Mouse (Mus musculus) liver, embryonic 15.5 days (tissue): Measurements from ENCODE around the gene Eps8l1. TPM values are rescaled to one million over a fixed set of nuclear protein-coding genes. Genes with fewer than 3 reads are reported as not detected.
A peak's percentile ranks its signal among the peaks of the same experiment; 100 is the strongest.

Experiments
- ATAC-seq: fragments of 200-750 bp; cut with Nextera tagmentation; 2 replicates; pipeline ENCODE4 v1.8.0; 2017; ENCODE audit warnings: moderate number of reproducible peaks, mild to moderate bottlenecking, moderate library complexity; ENCODE audit not compliant: insufficient read depth
- H3K27ac ChIP-seq: fragments of 300-500 bp; sonication (generic); replicated peaks from 2 replicates; pipeline ENCODE4 v1.5.1; 2015; ENCODE audit warnings: mild to moderate bottlenecking, inconsistent platforms
- H3K27me3 ChIP-seq: fragments of 300-500 bp; sonication (generic); 2 replicates; pipeline ENCODE4 v1.6.1; 2015; ENCODE audit warnings: mild to moderate bottlenecking, inconsistent platforms
- H3K36me3 ChIP-seq: fragments of 300-500 bp; sonication (generic); replicated peaks from 2 replicates; pipeline ENCODE4 v1.6.1; 2015; ENCODE audit warnings: moderate library complexity, mild to moderate bottlenecking, inconsistent platforms
- H3K4me1 ChIP-seq: fragments of 300-500 bp; sonication (generic); replicated peaks from 2 replicates; pipeline ENCODE4 v1.6.1; 2015; ENCODE audit warnings: inconsistent platforms
- H3K4me2 ChIP-seq: fragments of 300-500 bp; sonication (generic); 2 replicates; pipeline ENCODE4 v1.6.1; 2015; ENCODE audit warnings: moderate library complexity, mild to moderate bottlenecking, inconsistent platforms
- H3K4me3 ChIP-seq: fragments of 300-500 bp; sonication (generic); replicated peaks from 2 replicates; pipeline ENCODE4 v1.5.1; 2015; ENCODE audit warnings: mild to moderate bottlenecking, inconsistent platforms
- H3K9ac ChIP-seq: fragments of 300-500 bp; sonication (generic); 2 replicates; pipeline ENCODE4 v1.6.1; 2015; ENCODE audit warnings: moderate library complexity, mild to moderate bottlenecking, inconsistent platforms
- H3K9me3 ChIP-seq: fragments of 300-500 bp; sonication (generic); replicated peaks from 2 replicates; pipeline ENCODE4 v1.6.1; 2016; ENCODE audit warnings: inconsistent platforms
- WGBS: fragments of 180-500 bp; shearing (Covaris S2); methylation state at CpG from one replicate; pipeline ENCODE4 v1.1.7; 2015; ENCODE audit warnings: mixed read lengths; ENCODE audit not compliant: insufficient replicate concordance; 5-methylcytosine and 5-hydroxymethylcytosine counted together
- polyA plus RNA-seq: library from polyadenylated mRNA; unstranded; fragments of >200 nt; fragmentation: Nextera tagmentation; extraction: Ambion mirVana; gene quantifications from 2 replicates; pipeline ENCODE4 v1.2.1, GENCODE M21; 2015

The Eps8l1 gene
- polyA plus RNA-seq, 1 experiment from 2014 or later = 1.8 TPM

- no peaks in the 10 kb centered on the region for H3K27me3 ChIP-seq
- H3K4me2 ChIP-seq = peak overlapping the region; percentile 58
- no peaks in the 10 kb centered on the region for H3K9me3 ChIP-seq
- peak overlapping the region; percentile 32 for H3K4me3 ChIP-seq
- no peak overlapping the region for H3K27ac ChIP-seq
- WGBS = 20% methylated on average over 24 of the region's 24 CpGs
- peak; percentile 67 for ATAC-seq
- 0 out of 2 replicates have a peak overlapping the region, but pooled peaks have one; percentile 11 for H3K9ac ChIP-seq
- H3K4me1 ChIP-seq = peaks cover 27% of the 10 kb centered on the region
- H3K36me3 ChIP-seq = no peaks in the 10 kb centered on the region
Measured at GRCm38 (mm10) chr7:4509863-4510608, 49.6 kb downstream of the Eps8l1 start.

GRCm38 (mm10) chr7:4511489-4512224, 51.2 kb downstream of the Eps8l1 start:
- Histone ChIP-seq H3K27ac (no peak overlapping the region), H3K4me3 (no peak overlapping the region), H3K4me2 (no peak overlapping the region), H3K36me3 (no peaks in the 10 kb centered on the region), H3K9ac (no peak overlapping the region), H3K9me3 (no peaks in the 10 kb centered on the region), H3K27me3 (no peaks in the 10 kb centered on the region), H3K4me1 (peaks cover 21% of the 10 kb centered on the region)
- ATAC-seq = no peak
- 62% methylated on average over 8 of the region's 8 CpGs for WGBS

DNA sequence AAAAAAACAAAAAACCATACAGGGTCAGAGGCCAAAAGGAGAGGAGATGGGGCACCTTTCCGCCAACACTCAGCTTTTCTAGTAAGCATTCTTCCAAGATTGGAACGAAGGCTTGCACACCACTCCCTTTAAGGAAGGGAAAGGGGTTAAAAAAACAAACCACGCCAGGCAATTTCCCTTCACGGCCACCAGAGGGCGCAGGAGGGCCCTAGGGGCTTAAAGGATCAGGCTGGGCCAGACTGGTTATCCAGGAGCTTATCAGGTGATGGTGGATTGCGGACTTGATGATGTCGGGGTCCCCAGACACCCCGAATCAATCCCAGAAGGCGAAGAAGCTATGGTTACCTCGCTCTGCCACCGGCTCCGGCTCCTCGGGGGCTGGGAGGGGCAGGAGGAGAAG, 52.8 kb downstream of the Eps8l1 start:
- no peak overlapping the region for H3K4me3 ChIP-seq
- no peak overlapping the region for H3K27ac ChIP-seq
- H3K27me3 ChIP-seq = no peaks in the 10 kb centered on the region
- H3K4me2 ChIP-seq = no peak overlapping the region
- no peak overlapping the region for H3K9ac ChIP-seq
- H3K4me1 ChIP-seq = peaks cover 18% of the 10 kb centered on the region
- WGBS = 17% methylated on average over 13 of the region's 13 CpGs
- H3K36me3 ChIP-seq = no peaks in the 10 kb centered on the region
- ATAC-seq = no peak
- H3K9me3 ChIP-seq = no peaks in the 10 kb centered on the region

DNA sequence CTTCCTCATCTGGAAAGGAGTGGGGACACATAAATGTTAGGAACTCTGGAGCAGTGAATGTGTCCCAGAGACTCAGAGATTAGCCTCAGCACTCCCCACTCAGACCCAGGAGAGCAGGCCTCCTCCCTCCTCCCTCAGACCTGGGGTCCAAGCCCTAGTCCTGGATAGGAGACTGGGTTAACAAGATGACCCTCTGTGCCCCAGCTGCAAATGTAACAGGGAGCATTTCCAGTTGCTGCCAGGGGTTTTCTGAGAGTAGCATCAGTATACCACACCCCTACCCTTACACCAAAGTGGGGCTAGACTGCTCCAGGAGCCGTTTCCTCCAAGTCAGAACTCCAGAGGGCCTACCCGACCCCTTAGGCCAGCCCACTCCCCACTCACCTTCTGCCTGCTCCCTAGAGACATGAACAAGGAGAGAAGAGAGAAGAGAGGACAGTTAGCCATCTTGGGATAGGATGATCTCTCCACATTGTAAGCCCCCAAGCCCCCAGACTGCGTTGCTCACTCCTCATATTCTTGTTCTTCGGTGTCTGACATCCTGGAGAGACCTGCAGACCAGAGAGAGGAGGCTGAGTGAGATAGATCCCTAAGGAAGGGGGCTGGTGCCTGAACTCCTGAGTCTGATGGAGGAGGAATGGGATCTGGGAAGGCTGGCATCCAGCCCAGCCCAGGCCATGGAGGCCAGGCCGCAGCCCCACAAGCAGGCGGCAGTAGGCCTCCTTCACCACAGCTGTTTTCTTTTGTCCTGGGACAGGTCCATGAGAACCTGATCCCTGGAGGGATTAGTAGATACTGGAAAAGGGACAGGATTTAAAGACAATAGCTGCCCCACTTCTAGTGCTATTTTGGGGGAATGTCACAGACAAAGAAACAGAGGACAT, 53.6 kb downstream of the Eps8l1 start:
- 60% methylated on average over 6 of the region's 6 CpGs for WGBS

DNA sequence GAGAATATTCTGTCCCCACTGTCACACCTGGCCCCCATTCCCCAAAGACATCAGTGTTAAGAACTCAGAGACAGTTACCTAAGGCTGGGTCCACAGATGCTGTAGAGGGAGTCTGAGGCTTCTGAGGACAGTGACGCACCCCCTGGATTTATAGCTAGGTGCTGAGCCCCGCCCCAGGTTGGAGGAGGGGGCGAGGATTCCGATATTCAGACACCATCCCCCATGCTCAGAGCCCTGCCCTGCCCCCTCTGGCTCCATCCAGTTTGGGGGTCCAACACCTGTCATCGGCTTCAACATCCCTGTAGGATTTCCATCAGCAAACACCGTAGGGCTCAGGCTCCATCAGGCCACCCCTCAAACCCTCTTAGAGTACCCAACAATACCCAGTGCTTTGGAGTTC, 55.4 kb downstream of the Eps8l1 start:
- no peaks in the 10 kb centered on the region for H3K9me3 ChIP-seq
- 60% methylated on average over 6 of the region's 6 CpGs for WGBS
- no peak overlapping the region for H3K4me3 ChIP-seq
- H3K27ac ChIP-seq = no peak overlapping the region
- H3K9ac ChIP-seq = no peak overlapping the region
- H3K4me1 ChIP-seq = peaks cover 12% of the 10 kb centered on the region
- peaks cover 9% of the 10 kb centered on the region for H3K27me3 ChIP-seq
- H3K4me2 ChIP-seq = no peak overlapping the region
- no peak for ATAC-seq
- no peaks in the 10 kb centered on the region for H3K36me3 ChIP-seq

More for the DNA sequence above, 53.6 kb downstream of the Eps8l1 start:
- Histone ChIP-seq H3K36me3 (no peaks in the 10 kb centered on the region), H3K4me3 (no peak overlapping the region), H3K4me1 (peaks cover 19% of the 10 kb centered on the region), H3K27me3 (no peaks in the 10 kb centered on the region), H3K27ac (no peak overlapping the region), H3K9me3 (no peaks in the 10 kb centered on the region), H3K4me2 (no peak overlapping the region), H3K9ac (no peak overlapping the region)
- ATAC-seq = no peak

GRCm38 (mm10) chr7:4516332-4517050, 56.0 kb downstream of the Eps8l1 start, which contains the start of gene Tnnt1:
TSS of gene Tnnt1 (minus strand) at chr7:4516382.
- no peak within 1 kb of the TSS for H3K27ac ChIP-seq
- H3K36me3 ChIP-seq = no peaks in the 10 kb centered on the region
- peaks cover 18% of the 10 kb centered on the region for H3K4me1 ChIP-seq
- no peak within 1 kb of the TSS for H3K9ac ChIP-seq
- no peak for ATAC-seq
- 21% methylated on average over 4 of the region's 4 CpGs for WGBS
- peaks cover 15% of the 10 kb centered on the region for H3K27me3 ChIP-seq
- H3K9me3 ChIP-seq = no peaks in the 10 kb centered on the region
- no peak within 1 kb of the TSS for H3K4me2 ChIP-seq
- H3K4me3 ChIP-seq = no peak within 1 kb of the TSS

GRCm38 (mm10) chr7:4518487-4518886, 58.0 kb downstream of the Eps8l1 start:
- no peak for ATAC-seq
- no peak overlapping the region for H3K27ac ChIP-seq
- no peaks in the 10 kb centered on the region for H3K36me3 ChIP-seq
- H3K9ac ChIP-seq = no peak overlapping the region
- H3K4me2 ChIP-seq = no peak overlapping the region
- no peaks in the 10 kb centered on the region for H3K9me3 ChIP-seq
- WGBS = 29% methylated on average over 1 of the region's 1 CpGs
- H3K4me1 ChIP-seq = peaks cover 17% of the 10 kb centered on the region; the same call in 1 of the 2 replicates
- no peak overlapping the region for H3K4me3 ChIP-seq
- peaks cover 23% of the 10 kb centered on the region for H3K27me3 ChIP-seq

DNA sequence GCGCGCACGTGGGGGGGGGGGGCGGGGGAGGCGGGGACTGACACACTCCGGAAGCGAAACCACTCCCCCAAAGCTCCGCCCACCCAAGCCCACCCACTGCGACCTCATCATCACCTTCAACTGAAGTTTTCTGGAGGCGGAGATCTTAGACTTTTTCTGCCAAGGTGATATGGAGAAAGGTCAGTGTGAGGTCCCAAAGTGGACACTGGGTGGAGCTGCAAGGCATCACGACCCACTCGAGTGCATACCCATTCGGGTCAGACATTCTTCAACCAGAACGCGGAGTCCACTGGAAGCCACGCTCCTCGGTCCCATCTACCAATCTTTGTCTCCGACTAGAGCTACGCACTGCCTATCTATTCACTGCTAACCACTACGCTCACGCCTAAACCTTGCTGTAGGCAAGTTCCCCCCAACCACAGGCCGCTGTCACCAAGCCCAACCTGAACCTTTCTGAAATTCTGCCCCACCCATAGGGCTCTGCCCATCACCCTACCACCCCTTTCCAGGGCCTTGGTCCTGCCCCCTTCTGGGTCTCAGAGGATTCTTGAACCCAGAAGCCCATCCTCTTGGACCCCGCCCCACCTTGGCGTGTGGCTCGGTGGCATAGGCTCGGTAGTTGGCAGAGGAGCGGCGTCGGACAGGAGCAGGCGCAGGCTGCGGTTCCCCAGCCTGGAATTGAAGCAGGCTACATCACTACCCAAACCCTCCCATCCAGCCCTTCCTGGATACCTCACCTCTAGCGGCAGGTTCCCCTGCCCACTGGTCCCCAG, 60.9 kb downstream of the Eps8l1 start:
- no peak for ATAC-seq
- Histone ChIP-seq H3K9ac (no peak overlapping the region), H3K27ac (no peak overlapping the region), H3K27me3 (peaks cover 23% of the 10 kb centered on the region), H3K36me3 (no peaks in the 10 kb centered on the region), H3K9me3 (no peaks in the 10 kb centered on the region), H3K4me2 (peak overlapping the region; percentile 23), H3K4me3 (no peak overlapping the region), H3K4me1 (peaks cover 24% of the 10 kb centered on the region)
- 25% methylated on average over 32 of the region's 32 CpGs for WGBS

- ATAC-seq = no peak
- H3K4me2 ChIP-seq = no peak overlapping the region
- H3K9ac ChIP-seq = no peak overlapping the region
- WGBS = 44% methylated on average over 6 of the region's 6 CpGs
- peaks cover 26% of the 10 kb centered on the region for H3K27me3 ChIP-seq
- H3K4me1 ChIP-seq = peaks cover 32% of the 10 kb centered on the region
- H3K4me3 ChIP-seq = no peak overlapping the region
- no peak overlapping the region for H3K27ac ChIP-seq
- H3K9me3 ChIP-seq = no peaks in the 10 kb centered on the region
- H3K36me3 ChIP-seq = no peaks in the 10 kb centered on the region
Measured at GRCm38 (mm10) chr7:4522292-4522691, 61.8 kb downstream of the Eps8l1 start.
